Mouse (Mus musculus) mouse embryonic stem cell (cell line): ENCODE results near the gene Shisa8.

Experiments used
- in situ Hi-C, 2 experiments: fragments of 300-500 bp; cut with MboI; formaldehyde crosslinking; loops; 1 replicate in 1 of 2; 3 replicates in 1 of 2; pipeline ENCODE4 v1.14.3; 2019 to 2020; ENCODE audit warnings: low sequenced_read_pairs in 2 of 2, low pct_unique_long_range_greater_than_20kb in 1 of 2, mixed read lengths in 1 of 2; ENCODE audit not compliant: unreplicated experiment in 1 of 2

Shisa8 gene

GRCm38 (mm10) chr15:82165332-82166239 lies 47.0 kb downstream of the Shisa8 start:
- in situ Hi-C loops = no loop called here

- in situ Hi-C loops = no loop called here
Measured at GRCm38 (mm10) chr15:82164496-82164895, 48.1 kb downstream of the Shisa8 start.

- in situ Hi-C loops = no loop called here
Measured at GRCm38 (mm10) chr15:82164061-82164399, 48.6 kb downstream of the Shisa8 start.

- in situ Hi-C loops = no loop called here
Measured at GRCm38 (mm10) chr15:82163356-82164060, 49.1 kb downstream of the Shisa8 start.

GRCm38 (mm10) chr15:82161965-82162600 lies 50.5 kb downstream of the Shisa8 start:
- in situ Hi-C loops = no loop called here

- in situ Hi-C loops = no loop called here
Measured at GRCm38 (mm10) chr15:82160731-82161640, 51.6 kb downstream of the Shisa8 start.

GRCm38 (mm10) chr15:82159471-82159870 lies 53.1 kb downstream of the Shisa8 start:
- in situ Hi-C loops = no loop called here

GRCm38 (mm10) chr15:82158243-82159035 lies 54.2 kb downstream of the Shisa8 start:
- in situ Hi-C loops = no loop called here

- in situ Hi-C loops = no loop called here
Measured at GRCm38 (mm10) chr15:82156902-82157301, 55.7 kb downstream of the Shisa8 start.

GRCm38 (mm10) chr15:82156298-82156697 lies 56.3 kb downstream of the Shisa8 start:
- in situ Hi-C loops = no loop called here
